Mouse (Mus musculus) limb, embryonic 11.5 days (tissue): Measurements from ENCODE around the gene Bst1. TPM values are rescaled to one million over a fixed set of nuclear protein-coding genes. Genes with fewer than 3 reads are reported as not detected.
A peak's percentile ranks its signal among the peaks of the same experiment; 100 is the strongest.

Experiments used
- ATAC-seq: fragments of 200-750 bp; cut with Nextera tagmentation; 2 replicates; pipeline ENCODE4 v1.8.0; 2017; ENCODE audit warnings: low read depth; ENCODE audit not compliant: insufficient number of reproducible peaks, low FRiP score, low TSS enrichment
- DNase-seq: peaks from one replicate; pipeline ENCODE4 v3.0.0-alpha.2; 2015; ENCODE audit warnings: low spot score
- H3K27ac ChIP-seq: fragments of 300-500 bp; sonication (generic); replicated peaks from 2 replicates; pipeline ENCODE4 v1.5.1; 2014; ENCODE audit warnings: low read depth, mild to moderate bottlenecking, low read length
- H3K27me3 ChIP-seq: fragments of 300-500 bp; sonication (generic); 2 replicates; pipeline ENCODE4 v1.6.1; 2014; ENCODE audit warnings: mild to moderate bottlenecking, low read length, mixed read lengths; ENCODE audit not compliant: control insufficient read depth, insufficient read depth
- H3K36me3 ChIP-seq: fragments of 300-500 bp; sonication (generic); 2 replicates; pipeline ENCODE4 v1.6.1; 2014; ENCODE audit warnings: mild to moderate bottlenecking, low read length, moderate library complexity, mixed read lengths; ENCODE audit not compliant: control insufficient read depth, insufficient read depth
- H3K4me1 ChIP-seq: fragments of 300-500 bp; sonication (generic); 2 replicates; pipeline ENCODE4 v1.6.1; 2014; ENCODE audit warnings: low read length, mixed read lengths; ENCODE audit not compliant: control insufficient read depth, insufficient read depth
- H3K4me2 ChIP-seq: fragments of 300-500 bp; sonication (generic); 2 replicates; pipeline ENCODE4 v1.6.1; 2014; ENCODE audit warnings: low read depth, mild to moderate bottlenecking, moderate library complexity; ENCODE audit not compliant: severe bottlenecking
- H3K4me3 ChIP-seq: fragments of 300-500 bp; sonication (generic); 2 replicates; pipeline ENCODE4 v1.5.1; 2014; ENCODE audit warnings: low read depth, low read length
- H3K9ac ChIP-seq: fragments of 300-500 bp; sonication (generic); 2 replicates; pipeline ENCODE4 v1.6.1; 2014; ENCODE audit warnings: mild to moderate bottlenecking, low read length
- H3K9me3 ChIP-seq: fragments of 300-500 bp; sonication (generic); 2 replicates; pipeline ENCODE4 v1.6.1; 2016; ENCODE audit warnings: low read length; ENCODE audit not compliant: control insufficient read depth
- WGBS: fragments of 180-500 bp; shearing (Covaris S2); extraction: QIAGEN DNeasy Blood & Tissue Kit; methylation state at CpG from one replicate; pipeline ENCODE4 v1.1.7; 2014; 5-methylcytosine and 5-hydroxymethylcytosine counted together
- polyA plus RNA-seq: library from polyadenylated mRNA; unstranded; fragments of >200 nt; fragmentation: Nextera tagmentation; extraction: Ambion mirVana; gene quantifications from 2 replicates; pipeline ENCODE4 v1.2.1, GENCODE M21; 2014

Gene Bst1
- polyA plus RNA-seq: not detected in 2 replicates

DNA sequence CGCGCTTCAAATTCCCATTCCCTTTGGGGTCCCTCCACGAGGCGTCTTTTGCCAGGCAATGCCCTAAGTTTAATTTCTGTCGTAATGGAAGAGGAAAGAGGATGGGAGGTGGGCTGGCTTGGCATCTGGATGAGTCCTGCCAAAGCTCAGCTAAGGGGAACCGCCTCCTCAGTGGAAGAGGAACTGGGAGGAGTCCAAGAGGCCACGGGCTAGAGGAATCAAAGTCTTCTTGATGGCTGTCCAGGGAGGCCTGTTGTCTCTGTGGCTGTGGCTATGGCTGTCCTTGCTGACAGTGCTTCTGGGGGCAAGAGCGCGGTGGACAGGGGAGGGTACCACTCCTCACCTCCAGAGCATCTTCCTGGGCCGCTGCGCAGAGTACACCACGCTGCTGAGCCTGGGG, at the start of gene Bst1:
Bst1 (plus strand) TSS at position 191 of the 400 bp plus-strand sequence.
- Histone ChIP-seq H3K4me2 (no peak within 1 kb of the TSS), H3K9ac (no peak within 1 kb of the TSS), H3K4me1 (peaks cover 11% of the 10 kb centered on the region; the same call in 1 of the 2 replicates), H3K27ac (no peak within 1 kb of the TSS), H3K4me3 (no peak within 1 kb of the TSS), H3K9me3 (no peaks in the 10 kb centered on the region), H3K36me3 (no peaks in the 10 kb centered on the region), H3K27me3 (no peaks in the 10 kb centered on the region)
- ATAC-seq (no peak), DNase-seq (no peak)
- WGBS: 39% methylated on average over 12 of the region's 12 CpGs

DNA sequence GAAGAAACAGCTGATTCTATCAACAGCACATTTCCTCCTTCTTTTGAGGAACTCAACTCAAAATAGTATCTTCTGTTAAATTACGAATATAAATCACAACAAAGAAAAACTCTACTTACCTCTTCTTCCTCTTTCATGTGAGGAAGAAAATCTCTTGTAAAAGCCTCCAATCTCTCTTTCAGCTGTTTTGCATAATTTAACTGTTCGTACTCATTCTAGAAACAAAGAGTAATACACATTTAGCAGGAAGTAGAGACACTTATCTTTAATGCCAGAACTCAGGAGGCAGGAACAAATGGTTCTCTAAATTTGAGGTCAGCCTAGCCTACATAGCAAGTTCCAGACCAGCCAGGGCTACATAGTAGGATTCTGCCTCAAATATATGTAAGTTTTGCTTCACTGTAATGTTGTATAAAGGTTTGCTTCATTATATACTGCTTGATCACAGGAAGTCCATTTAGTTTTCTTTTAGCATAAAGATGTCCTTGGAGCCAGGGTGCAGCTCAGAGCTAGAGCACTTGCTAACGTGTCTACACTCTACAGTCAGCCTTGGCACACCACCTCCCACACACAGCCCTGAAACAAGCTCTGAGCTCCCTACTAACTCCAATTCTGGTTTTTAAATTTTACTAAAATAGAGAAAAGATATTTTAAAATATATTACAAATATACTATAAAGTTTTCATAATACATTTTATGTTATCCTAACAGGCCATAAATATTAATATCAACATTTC, 47.9 kb upstream of the Bst1 start:
- no peak overlapping the region for H3K4me3 ChIP-seq
- DNase-seq (no peak), ATAC-seq (no peak)
- no peaks in the 10 kb centered on the region for H3K9me3 ChIP-seq
- no peaks in the 10 kb centered on the region for H3K27me3 ChIP-seq
- H3K9ac ChIP-seq: no peak overlapping the region
- peaks cover 7% of the 10 kb centered on the region; the same call in 1 of the 2 replicates for H3K36me3 ChIP-seq
- no peak overlapping the region for H3K27ac ChIP-seq
- no peaks in the 10 kb centered on the region for H3K4me1 ChIP-seq
- no peak overlapping the region for H3K4me2 ChIP-seq
- WGBS: 90% methylated on average over 3 of the region's 3 CpGs

DNA sequence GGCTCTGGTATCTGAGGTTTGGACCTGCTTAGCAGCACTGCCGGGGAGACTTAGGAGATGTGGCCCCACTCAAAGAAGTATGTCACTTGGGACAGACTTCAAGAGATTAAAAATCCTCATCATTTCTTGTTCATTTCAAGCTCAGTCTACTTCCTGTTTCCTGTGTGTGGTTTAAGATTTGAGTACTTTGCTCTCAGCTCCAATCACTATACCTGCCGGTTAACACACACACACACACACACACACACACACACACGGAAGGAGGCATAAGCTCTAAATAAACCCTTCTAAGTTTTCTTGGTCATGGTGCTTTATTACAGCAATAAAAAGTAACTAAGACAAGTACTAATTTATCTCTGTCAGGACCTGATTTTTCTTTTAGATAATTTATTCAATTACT, 47.1 kb upstream of the Bst1 start:
- no peak for ATAC-seq
- Histone ChIP-seq H3K4me1 (no peaks in the 10 kb centered on the region), H3K36me3 (peaks cover 7% of the 10 kb centered on the region; the same call in 1 of the 2 replicates), H3K27me3 (no peaks in the 10 kb centered on the region), H3K4me3 (no peak overlapping the region), H3K9ac (no peak overlapping the region), H3K9me3 (no peaks in the 10 kb centered on the region), H3K4me2 (no peak overlapping the region), H3K27ac (no peak overlapping the region)
- 89% methylated on average over 3 of the region's 3 CpGs for WGBS
- DNase-seq: no peak

DNA sequence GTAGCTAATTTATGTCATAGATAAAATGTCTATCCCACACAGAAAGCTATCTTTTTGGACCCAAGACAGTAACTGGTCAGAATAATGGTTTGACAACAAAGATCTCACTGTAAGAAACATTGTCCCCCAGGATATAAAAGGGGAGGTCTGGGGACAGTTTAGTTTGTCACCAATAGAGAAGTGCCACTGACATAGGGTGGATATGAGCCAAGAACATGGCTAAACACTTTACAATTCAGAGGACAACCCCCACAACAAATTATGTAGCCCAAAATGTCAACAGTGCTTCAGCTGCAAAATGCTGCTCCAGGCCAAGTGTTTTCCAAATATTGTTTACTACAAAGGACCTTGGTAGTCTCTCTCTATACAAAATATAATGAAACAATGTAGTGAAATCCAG, 42.3 kb upstream of the Bst1 start:
- Histone ChIP-seq H3K4me3 (no peak overlapping the region), H3K9me3 (no peaks in the 10 kb centered on the region), H3K4me2 (no peak overlapping the region), H3K27me3 (no peaks in the 10 kb centered on the region), H3K36me3 (no peaks in the 10 kb centered on the region), H3K27ac (no peak overlapping the region), H3K4me1 (no peaks in the 10 kb centered on the region; the same call in 1 of the 2 replicates), H3K9ac (no peak overlapping the region)
- no peak for DNase-seq
- ATAC-seq: no peak

DNA sequence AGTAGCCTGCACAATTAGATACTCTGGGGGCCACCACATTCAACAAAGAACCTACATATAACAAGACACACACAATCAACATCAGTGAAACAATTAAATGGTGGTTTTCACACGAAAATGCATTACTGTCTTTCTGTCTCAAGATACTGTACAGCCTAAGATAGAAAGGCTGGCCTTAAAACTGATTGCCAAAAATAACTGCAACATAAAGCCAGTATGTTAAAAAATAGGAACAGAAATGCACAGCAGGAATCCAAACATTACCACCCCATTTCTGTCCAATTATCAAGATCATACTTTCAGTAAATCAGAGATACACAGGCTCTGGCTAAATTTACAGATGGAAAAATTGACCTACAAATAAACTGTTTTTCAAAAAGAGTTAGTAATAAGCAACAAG, 41.7 kb upstream of the Bst1 start:
- Histone ChIP-seq H3K36me3 (no peaks in the 10 kb centered on the region), H3K4me3 (no peak overlapping the region), H3K4me2 (no peak overlapping the region), H3K9ac (no peak overlapping the region), H3K27me3 (no peaks in the 10 kb centered on the region), H3K27ac (no peak overlapping the region), H3K4me1 (no peaks in the 10 kb centered on the region; the same call in 1 of the 2 replicates), H3K9me3 (no peaks in the 10 kb centered on the region)
- DNase-seq (no peak), ATAC-seq (no peak)
- 66% methylated on average over 1 of the region's 1 CpGs for WGBS

DNA sequence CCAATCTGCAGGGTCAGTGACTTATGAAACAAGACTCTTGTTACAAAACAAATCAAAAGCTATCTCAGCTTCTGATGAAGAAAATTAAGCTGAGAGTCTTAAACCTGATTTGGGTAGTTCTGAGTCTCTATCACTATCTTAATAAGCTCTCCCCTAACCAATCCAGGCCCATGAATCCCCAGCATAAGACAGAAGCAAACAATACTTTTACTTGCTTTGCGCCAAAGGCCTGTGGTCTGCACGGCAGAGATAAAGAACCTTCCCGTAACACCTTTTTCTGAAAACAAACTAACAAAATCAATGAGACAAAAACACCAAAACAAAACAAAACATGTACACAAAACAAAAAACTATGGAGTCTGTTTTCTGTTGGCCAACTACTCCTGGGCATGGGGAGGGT, 40.1 kb upstream of the Bst1 start:
- Histone ChIP-seq H3K9me3 (no peaks in the 10 kb centered on the region), H3K9ac (no peak overlapping the region), H3K4me2 (no peak overlapping the region), H3K27ac (no peak overlapping the region), H3K36me3 (no peaks in the 10 kb centered on the region), H3K27me3 (no peaks in the 10 kb centered on the region), H3K4me3 (no peak overlapping the region), H3K4me1 (peaks cover 2% of the 10 kb centered on the region; the same call in 1 of the 2 replicates)
- DNase-seq (no peak), ATAC-seq (no peak)
- WGBS: 90% methylated on average over 3 of the region's 3 CpGs

DNA sequence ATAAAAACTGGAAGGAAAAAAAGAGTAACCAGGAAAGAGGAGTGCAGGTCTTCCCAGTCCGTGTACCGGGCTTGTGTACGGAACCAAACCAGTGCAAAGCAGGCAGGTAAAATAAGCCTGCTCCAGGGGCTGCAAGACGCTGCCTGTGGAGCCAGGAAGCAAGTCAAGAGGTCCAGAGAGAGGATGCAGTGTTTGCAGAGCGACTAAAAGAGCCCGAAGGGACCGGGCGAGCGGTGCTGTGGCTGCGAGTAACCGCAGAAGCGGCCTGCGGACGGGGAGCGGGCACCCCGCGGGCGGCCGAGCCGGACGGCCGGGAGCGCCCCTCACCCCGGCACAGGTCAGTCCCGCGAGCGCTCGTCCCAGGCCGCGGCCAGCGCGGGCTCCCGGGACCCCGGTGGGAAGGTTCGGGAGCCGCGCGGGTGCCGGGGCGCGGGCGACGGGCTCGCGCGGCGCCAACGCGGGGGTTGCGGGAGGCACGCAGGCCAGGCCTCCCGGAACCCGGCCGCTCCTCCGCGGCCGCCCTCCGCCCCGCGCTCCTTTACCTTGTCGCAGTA, 37.2 kb upstream of the Bst1 start:
- Histone ChIP-seq H3K27ac (peak overlapping the region; percentile 89), H3K4me2 (peak overlapping the region; percentile 72), H3K9ac (peak overlapping the region; percentile 97), H3K4me3 (peak overlapping the region; percentile 87), H3K36me3 (no peaks in the 10 kb centered on the region), H3K9me3 (no peaks in the 10 kb centered on the region), H3K27me3 (no peaks in the 10 kb centered on the region), H3K4me1 (peaks cover 2% of the 10 kb centered on the region; the same call in 1 of the 2 replicates)
- under 1% methylated on average over 32 of the region's 61 CpGs for WGBS
- peak; percentile 67 for DNase-seq
- peak; percentile 77 for ATAC-seq

DNA sequence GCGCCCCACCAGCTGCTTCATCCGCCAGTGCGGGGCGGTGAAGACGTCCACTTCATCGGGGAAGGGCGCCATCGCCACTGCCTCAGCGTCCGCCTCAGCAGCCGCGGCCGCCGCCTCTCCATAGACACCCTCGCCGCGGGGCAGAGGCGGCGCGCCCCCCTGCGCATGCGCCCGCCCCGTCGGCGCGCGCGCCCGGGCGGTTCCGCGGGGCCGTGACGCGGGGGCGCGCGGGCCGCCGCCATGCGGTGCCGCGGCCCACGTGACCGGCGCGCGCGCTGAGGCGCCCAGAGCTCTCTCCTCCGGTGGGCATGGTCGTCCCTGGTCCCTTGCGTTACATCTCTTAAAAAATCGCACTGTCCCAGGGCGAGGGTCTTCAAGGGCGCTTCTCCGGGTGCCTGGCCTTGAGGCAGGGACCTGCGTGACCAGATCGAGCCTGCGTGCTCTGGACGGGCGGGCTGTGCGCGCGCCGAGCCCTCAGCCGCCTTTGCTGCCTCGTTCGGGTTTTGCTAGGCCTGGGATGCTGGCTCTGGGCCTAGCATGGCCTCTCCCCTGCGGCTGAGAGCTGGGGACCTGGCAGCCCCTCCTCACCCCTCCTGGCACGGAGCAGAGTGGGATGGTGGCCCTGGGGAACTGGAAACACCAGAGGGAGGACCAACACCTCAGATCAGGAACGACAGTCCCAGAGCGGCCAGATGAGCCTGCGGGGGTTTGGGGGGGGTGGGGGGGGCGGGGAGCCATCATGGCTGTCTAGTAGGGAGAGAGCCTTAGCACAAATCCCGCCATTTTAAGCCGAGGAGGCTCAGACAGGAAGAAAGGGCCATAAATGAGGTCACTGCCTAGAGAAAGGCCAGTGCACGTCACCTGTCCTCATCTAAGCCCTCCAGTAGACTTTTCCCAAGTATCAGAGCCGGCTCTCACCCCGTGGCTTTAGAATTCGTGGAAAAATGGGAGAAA, 36.4 kb upstream of the Bst1 start:
- WGBS: 3% methylated on average over 69 of the region's 82 CpGs
- ATAC-seq (peak; percentile 92), DNase-seq (peak; percentile 84)
- peak overlapping the region; percentile 89 for H3K27ac ChIP-seq
- H3K27me3 ChIP-seq: no peaks in the 10 kb centered on the region
- peaks cover 2% of the 10 kb centered on the region; the same call in 1 of the 2 replicates for H3K4me1 ChIP-seq
- H3K9me3 ChIP-seq: no peaks in the 10 kb centered on the region
- no peaks in the 10 kb centered on the region for H3K36me3 ChIP-seq
- H3K9ac ChIP-seq: peak overlapping the region; percentile 97
- H3K4me3 ChIP-seq: peak overlapping the region; percentile 87
- peak overlapping the region; percentile 72 for H3K4me2 ChIP-seq
